Mouse (Mus musculus): ENCODE data around the gene Suclg2.
"Not testable (repeated sequence)": the region's sequence is repeated elsewhere in the genome, so short reads cannot be mapped to it uniquely, and the experiment has no call there.

- TF ChIP-seq CTCF (IDR thresholded peaks at IDR 0.05; ENCODE audit: low read depth, low read length); GATA1 (IDR thresholded peaks at IDR 0.05; ENCODE audit: borderline replicate concordance, low read length); TAL1 (conservative IDR thresholded peaks at IDR 0.05; ENCODE audit: low read depth, low read length); GATA2 (IDR thresholded peaks at IDR 0.05; ENCODE audit: borderline replicate concordance, low read depth, low read length): not testable (repeated sequence)
These were observed 117.9 kb downstream of the Suclg2 start for GRCm38 (mm10) chr6:95600731-95601130.
